Mouse (Mus musculus) CD4-positive, CD25-positive, alpha-beta regulatory T cell, adult 2 months (primary cell): ENCODE data around the gene Mfsd14a.

Source experiments
- DNase-seq: peaks from one replicate; pipeline ENCODE4 v3.0.0-alpha.2; 2012; ENCODE audit warnings: low read depth, low spot score

The Mfsd14a gene

DNA sequence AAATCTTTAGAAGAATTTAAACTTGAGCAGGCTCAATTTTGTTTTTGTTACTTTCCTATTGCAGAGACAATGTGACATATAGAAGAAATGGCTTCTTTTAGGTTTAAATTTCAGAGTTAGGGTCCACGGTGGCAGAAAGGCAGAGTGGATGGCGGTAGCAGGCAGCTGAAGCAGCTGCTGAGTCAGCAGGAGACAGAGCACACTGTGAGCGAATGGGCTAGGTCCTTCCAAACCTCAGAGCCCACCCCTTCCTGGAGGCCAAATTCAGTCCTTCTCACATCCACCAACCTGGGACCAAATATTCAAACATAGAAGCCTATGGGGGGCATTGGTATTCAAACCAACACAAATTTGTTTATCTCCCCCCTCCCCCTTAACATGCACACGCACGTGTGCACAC is 60.7 kb downstream of the Mfsd14a start:
- no peak for DNase-seq

DNA sequence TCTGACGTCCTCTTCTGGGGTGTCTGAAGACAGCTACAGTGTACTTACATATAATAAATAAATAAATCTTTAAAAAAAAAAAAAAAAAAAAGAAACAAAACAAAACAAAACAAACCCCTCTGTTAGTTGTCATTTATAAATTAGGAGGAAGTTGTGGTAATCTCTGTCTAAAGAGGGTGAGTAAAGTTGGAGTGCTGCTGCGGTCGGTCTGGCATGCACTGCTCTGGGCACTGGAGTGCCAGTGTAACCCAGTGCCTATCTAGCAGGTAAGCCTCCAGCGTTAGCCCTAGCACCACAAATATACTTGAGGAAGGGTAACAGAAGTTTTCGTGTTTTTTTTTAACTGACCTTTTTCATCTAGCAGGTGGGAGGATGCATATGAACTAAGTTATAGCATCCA is 61.5 kb downstream of the Mfsd14a start:
- no peak for DNase-seq

DNA sequence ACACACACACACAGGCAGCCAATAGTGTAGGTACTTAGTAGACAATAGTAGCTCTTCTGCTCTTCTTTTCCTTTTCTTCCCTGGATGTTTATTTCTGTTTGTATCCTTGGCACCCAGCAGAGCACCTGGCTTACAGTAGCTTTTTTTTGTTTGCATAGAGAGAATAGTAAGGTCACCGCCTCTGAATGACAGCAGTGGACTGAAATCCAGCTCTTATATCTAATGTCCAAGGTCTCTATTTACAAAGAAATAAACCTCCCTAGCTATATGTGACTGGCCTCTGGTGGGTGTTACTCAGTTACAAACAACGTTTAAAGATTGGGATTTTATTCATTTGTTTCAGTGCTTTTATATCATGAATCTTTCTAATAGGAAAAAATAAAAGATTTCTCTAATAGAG is 62.8 kb downstream of the Mfsd14a start:
- no peak for DNase-seq

DNA sequence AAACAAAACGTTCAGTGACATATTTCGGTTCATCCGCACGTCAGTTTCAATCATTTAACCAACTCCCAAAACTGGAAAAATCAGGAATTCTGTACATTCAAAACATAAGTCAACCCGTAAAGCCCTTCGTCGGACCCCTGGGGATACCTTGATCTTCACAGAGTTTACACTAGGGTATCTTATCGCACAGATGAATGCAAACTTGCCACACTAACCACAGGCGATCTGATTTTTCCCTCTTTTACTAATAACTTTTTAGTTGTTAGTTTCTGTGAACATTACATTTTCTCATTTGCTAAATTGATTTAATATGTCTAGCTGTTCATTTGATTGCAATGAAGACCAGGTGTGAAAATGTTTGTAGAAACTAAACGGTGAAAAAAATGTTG is 66.9 kb downstream of the Mfsd14a start:
- no peak for DNase-seq

DNA sequence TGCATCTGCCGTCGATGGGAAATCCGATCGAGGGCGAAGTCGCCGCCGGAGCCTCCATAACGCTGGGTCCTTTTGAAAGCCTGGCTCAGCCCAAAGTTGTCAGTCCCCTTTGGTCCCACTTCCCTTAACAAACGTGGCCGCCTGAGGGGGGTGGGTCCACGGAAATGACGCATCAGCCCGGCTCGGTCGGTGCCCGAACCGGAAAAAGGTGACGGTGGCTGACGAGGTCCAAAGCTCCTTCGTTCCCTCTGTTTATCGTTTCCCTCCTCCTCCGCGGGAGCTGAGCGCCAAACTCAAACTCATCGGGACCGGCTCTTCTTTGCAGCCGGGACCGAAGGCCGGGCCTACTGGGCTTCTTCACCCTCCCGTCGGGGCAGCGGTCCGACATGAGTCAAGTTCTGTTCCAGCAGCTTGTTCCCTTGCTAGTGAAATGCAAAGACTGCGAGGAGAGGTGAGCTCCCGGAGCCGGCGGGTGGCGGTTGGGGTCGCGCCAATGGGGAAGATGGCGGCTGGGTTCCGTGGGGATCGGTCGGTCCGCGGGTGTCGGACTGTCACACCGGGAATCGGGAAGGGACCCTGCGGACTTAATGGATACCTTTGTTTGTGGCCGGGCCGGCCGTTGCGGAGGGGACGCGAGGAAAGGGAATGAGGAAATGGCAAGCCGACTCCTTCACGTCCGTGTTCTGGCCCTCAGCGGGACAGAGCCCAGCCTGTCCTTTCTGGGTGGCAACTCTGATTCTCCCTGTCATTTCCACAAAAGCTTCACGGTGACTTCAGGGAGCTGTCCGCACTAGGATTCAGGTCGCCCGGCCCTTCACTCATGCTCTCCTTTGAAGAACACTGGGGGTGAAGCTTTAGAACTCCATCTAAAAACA is 67.5 kb downstream of the Mfsd14a start, which contains the start of gene Sass6:
TSS of gene Sass6 (plus strand) at position 255 of the 875 bp plus-strand sequence.
- DNase-seq = peak; percentile 98

DNA sequence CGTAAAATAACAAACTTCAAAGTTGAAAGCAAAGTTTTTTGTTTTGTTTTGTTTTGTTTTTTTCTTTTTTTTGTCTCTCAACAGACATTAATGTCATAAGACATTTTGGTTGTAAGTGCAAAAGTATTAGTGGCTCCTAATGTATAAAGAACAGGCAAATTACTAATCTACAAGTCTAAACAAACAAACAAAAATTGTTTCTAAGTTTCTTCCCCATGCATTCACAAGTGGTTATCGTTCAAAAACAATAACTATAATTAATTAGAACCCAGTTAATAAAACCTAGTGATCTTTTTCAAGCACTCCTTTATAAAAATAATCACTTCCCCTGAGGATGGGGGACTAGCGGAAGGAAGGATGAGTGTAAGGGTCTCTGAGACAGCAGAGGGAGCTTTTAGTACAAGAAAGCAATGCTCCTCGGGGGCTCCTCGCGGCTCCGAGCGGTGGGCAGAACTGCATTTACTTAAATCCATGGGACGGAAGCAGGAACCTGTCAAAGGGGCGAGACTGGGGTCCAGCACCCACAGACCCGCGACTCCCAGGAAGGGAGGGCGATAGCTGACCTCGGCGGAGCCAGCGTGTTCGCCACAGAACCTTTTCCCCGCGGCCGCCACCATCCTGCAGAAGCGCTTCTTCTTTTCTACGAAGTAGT is 68.3 kb downstream of the Mfsd14a start:
- no peak for DNase-seq

DNA sequence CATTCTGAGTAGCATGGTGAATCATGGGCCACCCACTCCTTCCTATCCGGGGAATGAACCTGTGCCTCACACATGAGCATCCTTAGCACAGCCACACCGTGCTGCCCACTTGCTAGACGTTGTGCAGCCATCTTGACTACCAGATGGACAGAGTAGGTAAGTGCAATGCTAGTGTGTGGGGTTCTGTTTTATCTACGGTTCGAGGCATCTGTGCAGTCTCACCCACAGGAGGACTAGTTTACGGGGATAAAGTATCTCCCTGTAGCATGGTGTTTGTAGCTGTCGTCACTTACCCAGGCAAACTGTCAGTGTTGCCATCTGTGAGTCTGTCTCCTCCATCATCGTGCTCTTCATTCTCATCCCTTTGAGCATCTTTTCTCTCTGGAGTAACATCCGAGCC is 80.3 kb downstream of the Mfsd14a start:
- no peak for DNase-seq
